Mouse (Mus musculus): ENCODE data around the gene Syngr3.
"Not testable (repeated sequence)": the region's sequence is repeated elsewhere in the genome, so short reads cannot be mapped to it uniquely, and the experiment has no call there.

The Syngr3 gene

GRCm38 (mm10) chr17:24719494-24720222, 29.9 kb upstream of the Syngr3 start:
- DNase-seq, result peak; percentile 98

DNA sequence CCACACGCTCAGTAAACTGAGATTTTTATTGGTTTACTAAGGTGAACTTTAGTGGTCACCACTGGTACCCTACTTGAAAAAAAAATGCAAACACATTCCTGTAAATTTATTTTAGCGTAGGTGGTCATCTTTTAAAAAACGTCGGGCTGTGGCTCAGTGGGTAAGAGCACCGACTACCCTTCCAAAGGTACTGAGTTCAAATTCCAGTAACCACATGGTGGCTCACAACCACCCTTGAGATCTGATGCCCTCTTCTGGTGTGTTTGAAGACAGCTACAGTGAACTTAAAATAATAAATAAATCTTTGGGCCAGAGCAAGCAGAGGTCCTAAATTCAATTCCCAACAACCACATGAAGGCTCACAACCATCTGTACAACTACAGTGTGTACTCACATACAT, 29.2 kb upstream of the Syngr3 start:
- not testable (repeated sequence) for DNase-seq

DNA sequence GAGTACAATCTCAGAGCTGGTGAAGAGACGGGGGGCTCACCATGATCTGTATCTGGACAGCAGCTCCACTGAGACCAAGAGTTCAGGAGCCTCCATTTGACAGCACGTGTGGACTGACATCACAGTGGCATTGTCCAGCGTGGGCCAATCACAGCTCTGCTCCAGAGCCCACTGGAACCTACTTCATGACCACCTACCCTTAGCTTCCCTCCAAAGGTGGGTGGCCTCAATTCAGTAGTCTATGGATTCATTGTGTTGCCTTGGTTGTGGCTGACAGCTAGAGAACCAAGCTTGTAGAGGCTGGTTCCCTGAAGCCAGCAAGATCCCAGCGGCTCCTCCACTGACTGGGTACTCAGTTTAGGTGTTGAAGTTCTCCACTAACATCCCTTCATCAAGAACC, 28.2 kb upstream of the Syngr3 start, which contains the start of the genes Rnf151 and Rps2:
Gene Rnf151 (minus strand): TSS at position 121 of the 400 bp plus-strand sequence.
Gene Rps2 (plus strand): TSS at position 174 of the 400 bp plus-strand sequence.
- no peak for DNase-seq

DNA sequence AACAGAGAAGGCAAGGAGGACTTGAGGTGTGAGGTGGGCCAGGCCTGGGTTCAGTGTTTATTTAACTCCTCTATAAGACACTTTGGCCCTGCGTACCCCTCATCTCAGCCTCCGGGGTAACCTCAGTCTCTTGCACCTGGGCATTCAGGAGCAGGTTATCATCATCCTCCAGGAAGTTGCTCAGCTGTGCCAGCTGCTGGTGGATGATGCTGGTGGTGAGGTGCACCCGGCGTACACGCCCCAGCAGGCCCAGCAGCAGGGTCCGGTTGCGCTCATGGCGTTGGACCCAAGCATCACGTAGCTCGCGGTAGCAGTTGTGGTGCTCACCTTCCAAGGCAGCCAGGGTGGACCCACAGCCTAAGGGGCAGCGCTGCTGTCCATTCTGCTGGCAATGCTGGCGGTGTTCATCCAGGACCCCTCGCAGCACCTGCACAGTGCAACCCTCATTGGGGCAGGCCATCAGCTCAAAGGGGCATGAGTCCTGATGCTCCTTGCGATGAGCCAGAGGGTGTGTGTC, 26.5 kb upstream of the Syngr3 start:
- DNase-seq, result no peak

- DNase-seq, result no peak
These were observed 25.8 kb upstream of the Syngr3 start for GRCm38 (mm10) chr17:24715556-24715955.

DNA sequence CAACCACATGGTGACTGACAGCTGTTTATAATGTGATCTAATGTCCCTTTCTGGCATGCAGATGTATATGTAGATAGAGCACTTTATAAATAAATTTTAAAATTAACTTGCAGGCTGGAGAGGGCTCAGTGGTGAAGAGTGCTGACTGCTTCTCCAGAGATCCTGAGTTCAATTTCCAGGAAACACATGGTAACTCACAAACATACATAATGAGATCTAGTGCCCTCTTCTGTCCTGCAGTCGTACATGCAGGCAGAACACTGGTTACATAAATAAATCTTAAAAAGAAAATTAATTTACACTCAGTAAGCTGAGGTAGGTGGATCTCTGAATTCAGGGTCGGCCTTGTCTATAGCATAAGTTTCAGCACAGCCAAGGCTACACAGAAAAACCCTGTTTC, 18.9 kb upstream of the Syngr3 start:
- DNase-seq, result no peak

DNA sequence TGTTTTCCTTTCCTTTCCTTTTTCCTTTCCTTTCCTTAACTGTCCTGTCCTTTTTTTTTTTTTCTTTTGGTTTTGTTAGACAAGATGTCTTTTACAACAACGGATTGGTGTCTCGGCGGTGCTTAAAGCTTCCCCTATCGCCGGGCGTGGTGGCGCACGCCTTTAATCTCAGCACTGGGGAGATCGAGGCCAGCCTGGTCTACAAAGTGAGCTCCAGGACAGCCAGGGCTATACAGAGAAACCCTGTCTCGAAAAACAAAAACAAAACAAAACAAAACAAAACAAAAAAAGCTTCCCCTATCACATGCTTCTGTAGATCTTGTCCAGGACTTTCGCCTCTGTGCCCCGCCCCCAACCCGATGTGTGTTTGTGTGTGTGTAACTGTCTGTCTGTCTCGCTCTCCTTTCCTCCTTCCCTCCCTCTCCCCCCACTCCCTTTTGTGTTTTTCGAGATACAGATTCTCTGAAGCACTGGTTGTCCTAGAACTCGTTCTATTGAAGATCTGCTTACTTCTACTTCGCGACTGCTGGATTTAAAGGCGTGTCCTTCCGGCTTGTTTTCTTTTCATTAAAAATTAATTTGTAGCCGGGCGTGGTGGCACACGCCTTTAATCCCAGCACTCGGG, 18.2 kb upstream of the Syngr3 start:
- no peak for DNase-seq

DNA sequence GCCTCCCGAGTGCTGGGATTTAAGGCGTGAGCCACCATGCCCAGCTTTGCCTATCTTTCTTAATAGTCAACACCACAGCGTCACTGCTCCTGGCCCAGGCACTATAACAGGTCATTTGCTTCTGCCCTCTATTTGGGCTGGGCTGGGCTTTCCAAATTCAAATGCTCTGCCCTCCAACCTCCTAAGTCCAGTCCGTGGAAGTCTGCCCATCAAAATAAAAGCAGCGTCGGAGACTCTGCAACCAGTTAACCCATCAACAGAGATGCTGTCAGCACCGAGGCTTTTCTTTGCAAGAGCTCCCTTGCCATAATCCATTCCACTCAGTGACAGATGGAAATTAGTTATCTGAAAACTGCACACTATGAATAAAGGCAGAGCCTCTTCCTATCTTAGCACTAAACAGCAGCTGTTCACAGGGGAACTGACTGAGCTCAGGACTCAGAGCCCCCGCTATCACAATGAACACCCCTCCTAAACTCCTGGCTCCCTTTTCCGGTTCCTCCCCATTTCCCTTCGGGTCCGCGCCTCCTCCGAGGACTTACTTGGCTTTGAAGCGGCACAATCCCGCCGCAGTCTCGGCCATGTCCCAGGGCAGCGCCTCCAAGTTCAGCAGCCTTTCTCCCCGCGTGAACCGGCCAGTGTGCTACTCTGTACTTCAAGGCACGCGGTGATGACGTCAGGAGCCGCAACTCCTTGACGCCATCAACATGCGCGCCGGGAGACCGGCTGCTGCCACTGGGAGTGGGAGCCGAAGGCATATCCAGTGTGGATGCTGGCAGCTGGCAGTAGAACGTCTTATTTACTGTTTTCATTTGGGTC, 17.4 kb upstream of the Syngr3 start, which contains the start of gene Tbl3:
Gene Tbl3 (minus strand): TSS at position 679 of the 819 bp plus-strand sequence.
- peak; percentile 93 for DNase-seq

- no peak for DNase-seq
These were observed 16.1 kb upstream of the Syngr3 start for GRCm38 (mm10) chr17:24705821-24706220.

DNA sequence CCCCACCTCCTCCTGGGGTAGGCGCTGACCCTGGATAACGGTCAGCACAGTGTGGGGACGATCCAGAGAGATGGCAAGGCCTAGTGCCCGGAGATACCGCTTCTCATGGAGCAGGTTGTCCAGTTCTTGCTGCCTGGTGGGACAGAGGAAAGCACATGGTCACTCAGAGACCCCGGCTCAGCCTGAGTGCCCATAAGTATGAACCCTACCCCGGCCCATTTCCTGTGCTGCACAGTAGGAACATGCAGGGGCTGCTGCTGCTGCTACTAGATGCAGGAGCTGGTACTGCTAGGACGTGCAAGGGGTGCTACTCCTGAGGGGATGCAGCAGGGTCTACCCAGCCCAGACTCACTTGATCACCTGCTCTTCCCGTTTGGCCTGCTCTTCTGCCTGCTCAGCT, 11.5 kb upstream of the Syngr3 start:
- no peak for DNase-seq

- no peak for DNase-seq
These were observed 9.7 kb upstream of the Syngr3 start for GRCm38 (mm10) chr17:24699473-24699872.

DNA sequence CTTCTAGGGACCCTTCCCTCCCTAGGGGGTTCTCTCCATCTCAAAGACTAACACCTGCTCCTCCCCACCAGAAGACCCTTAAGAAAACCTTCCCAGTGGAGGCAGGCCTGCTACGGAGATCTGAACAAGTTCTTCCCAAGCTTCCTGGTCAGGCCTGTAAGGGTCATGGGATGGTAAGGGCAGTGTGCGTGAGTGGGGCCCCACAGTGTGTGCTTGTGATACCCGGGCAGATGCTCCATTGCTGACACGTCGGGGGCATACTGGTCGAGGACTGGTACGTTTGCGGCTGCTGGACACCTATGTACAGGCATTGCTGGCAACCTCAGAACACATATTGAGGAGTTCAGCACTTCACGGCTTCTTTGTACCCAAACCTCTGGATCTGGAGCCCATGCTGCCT, 9.0 kb upstream of the Syngr3 start:
- no peak for DNase-seq

DNA sequence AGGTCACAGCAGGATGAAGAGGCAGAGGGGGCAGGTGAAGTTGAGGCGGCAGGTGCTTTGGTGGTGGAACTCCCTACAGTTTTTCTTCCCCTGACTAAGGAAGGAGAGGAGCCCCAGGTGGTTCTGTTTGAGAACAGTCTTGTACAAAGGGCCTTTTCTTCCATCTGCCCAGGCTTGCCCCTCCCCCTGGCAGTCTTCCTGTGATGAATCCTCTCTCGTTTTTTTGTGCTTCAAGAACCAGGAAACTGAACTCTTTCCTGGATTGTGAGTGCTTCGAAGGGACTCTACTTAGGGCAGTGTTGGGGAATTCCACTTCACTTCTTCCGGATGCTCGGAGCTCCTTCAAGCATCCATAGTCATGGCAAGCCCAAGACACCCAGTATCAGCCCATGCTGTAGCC, 8.2 kb upstream of the Syngr3 start:
- DNase-seq, result peak; percentile 48

DNA sequence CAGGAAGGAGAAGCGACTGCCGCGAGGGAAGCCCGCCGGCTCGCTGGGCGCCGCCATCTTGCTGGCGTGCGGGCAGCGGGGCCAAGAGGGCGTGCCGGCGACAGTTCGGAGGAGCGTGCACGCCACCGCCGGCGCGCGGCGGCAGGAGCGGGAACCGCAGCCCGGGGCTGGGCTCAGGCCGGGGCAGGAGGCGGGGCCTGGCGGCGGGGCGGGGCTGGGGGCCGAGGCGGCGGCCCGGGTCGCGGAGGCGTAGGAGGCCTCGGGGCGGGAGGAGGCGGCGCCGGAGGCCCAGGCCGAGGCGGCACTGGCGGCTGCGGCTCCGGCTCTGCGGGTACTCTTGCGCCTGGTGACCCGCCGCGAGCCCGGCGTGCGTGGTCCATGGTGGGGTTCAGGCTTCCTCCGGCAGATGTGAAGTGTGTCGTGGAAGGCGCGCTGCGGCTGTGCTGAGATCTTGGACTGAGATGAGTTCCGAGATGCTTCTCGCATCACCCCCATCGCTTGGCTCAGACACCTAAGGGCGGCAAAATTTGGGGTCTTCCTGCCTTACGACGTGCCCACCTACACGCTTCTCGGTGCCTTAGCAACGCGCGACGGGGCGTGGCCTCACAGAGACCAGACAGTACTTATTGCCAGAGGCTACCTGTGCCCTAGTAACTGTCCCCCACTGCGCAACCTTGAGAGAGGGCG, 6.4 kb upstream of the Syngr3 start, which contains the start of the genes Gfer and Noxo1:
Gene Gfer (minus strand): TSS at position 146 of the 687 bp plus-strand sequence.
Gene Noxo1 (plus strand): TSS at position 224 of the 687 bp plus-strand sequence.
- DNase-seq, result peak; percentile 92

GRCm38 (mm10) chr17:24695326-24696010, 5.7 kb upstream of the Syngr3 start:
- DNase-seq, result no peak

- no peak for DNase-seq
These were observed 2.6 kb upstream of the Syngr3 start for GRCm38 (mm10) chr17:24692385-24692784.

DNA sequence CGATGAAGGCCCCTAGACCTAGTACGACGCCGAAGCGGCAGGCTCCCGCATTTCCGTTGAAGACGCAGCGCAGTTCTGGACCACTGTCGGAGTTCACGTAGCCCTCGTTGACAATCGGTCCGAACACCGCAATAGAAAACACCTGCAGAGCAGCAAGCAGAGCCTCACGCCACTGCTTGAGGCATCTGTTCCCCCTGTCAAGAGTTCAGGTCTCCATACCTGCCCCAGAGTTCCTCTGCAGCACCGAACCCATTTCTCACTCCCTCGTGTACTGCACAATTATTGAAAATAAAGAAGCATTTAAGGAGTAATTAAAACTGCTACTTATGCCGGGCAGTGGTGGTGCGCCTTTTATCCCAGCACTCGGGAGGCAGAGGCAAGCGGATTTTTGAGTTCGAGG, 2.2 kb downstream of the Syngr3 start:
- no peak for DNase-seq

GRCm38 (mm10) chr17:24687146-24687595, 2.6 kb downstream of the Syngr3 start:
- peak; percentile 72 for DNase-seq

DNA sequence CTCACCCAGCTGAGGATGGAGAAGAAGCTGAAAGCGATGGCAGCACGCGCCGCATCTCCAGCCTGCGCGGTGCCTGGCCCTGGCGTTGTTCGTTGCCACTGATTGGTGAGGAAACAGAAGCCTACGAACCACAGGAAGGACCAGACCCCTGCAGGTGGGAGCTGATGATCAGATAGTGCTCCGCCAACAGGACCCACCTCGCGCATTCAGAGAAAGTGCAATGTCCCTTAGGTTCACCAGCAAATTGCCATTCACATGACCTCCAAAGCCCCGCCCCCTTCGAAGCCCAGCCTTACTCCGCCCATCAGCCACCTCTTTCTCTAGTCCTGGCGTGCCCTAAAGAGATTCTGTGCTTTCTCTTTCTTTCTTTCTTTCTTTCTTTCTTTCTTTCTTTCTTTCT, 3.2 kb downstream of the Syngr3 start:
- DNase-seq, result peak; percentile 59

DNA sequence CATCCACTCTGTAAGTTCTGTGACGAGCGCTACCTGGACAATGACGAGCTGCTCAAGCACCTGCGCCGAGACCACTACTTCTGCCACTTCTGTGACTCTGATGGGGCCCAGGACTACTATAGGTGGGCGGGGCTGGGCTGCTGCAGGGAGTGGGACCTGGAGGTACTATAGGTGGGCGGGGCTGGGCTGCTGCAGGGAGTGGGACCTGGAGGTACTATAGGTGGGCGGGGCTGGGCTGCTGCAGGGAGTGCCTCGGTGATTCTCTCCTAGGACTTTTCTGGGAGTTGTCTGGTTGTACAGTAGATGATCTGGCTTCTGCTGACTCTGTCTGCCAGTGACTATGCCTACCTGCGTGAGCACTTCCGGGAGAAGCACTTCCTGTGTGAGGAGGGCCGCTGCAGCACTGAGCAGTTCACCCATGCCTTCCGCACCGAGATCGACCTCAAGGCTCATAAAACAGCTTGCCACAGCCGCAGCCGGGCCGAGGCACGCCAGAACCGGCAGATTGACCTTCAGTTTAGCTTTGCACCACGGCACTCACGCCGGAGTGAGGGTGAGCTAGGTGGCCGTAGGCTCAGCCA, 12.2 kb downstream of the Syngr3 start:
- no peak for DNase-seq

DNA sequence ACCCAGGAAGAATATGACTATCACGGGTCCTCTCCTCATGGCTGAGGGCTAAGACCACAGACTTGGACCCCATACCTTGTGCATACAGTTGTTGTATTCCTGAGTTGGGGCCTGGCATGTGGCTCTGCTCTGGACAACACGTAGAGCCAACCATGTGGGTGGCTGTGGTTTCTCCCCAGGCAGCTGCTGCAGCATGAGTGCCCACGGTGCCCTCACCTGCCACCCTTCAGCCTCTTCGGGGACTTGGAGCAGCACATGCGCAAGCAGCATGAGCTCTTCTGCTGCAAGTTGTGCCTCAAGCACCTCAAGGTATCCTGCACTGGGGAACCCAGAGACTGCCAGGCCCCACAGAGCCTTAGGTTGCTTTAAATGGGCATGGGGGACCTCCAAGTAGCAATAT, 12.9 kb downstream of the Syngr3 start:
- no peak for DNase-seq

All from thymus, postnatal 14 days (tissue).